Mouse (Mus musculus): Measurements from ENCODE around the gene Galnt10. TPM values are rescaled to one million over a fixed set of nuclear protein-coding genes. Genes with fewer than 3 reads are reported as not detected.
A peak's percentile ranks its signal among the peaks of the same experiment; 100 is the strongest.

Galnt10 gene
- polyA plus RNA-seq, 1 experiment = 7.8 TPM

DNA sequence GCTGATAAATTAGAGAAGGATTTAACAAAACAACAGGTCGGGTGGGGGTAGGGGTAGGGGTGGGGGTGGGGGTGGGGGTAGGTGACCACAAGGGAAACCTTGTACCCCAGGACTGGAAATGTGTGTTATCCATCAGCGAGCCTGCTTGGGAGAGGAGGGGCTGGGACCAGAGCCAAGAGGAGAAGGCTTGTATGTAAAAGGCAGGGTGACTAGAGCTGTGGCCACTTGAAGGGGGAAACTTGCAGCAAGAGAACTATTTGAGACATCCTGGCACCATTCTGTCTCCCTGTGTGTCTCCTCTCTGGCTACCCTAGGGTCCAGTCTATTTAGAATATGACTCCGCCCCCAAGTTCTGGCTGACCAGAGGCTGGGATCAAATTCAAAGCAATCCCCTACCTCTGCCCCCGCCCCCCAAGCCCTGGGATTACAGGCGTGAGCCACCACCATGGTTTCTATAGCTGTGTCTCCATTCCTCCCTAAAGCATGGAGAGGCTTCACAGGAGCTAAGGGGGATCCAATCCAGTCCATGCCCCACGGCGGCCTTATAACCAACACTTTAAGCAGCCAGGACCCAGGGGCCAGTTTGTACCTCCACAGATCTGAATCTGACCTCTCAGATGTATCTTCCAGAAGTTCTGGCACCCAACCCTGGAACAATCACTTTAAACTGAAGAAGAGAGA lies 13.3 kb upstream of the Galnt10 start:
- Histone ChIP-seq H3K27me3 (ENCODE audit: control insufficient read depth) (peaks cover 35% of the 10 kb centered on the region), H3K4me3 (replicated peaks) (no peak overlapping the region), H3K36me3 (ENCODE audit: control insufficient read depth) (no peaks in the 10 kb centered on the region), H3K9me3 (ENCODE audit: control insufficient read depth, low read length) (no peaks in the 10 kb centered on the region), H3K4me1 (ENCODE audit: control insufficient read depth) (peaks cover 14% of the 10 kb centered on the region)
- TF ChIP-seq TAL1 (IDR thresholded peaks at IDR 0.05; ENCODE audit: low read length) = no peak
- no peak for TF ChIP-seq GATA1 (IDR thresholded peaks at IDR 0.05; ENCODE audit: low read length)

DNA sequence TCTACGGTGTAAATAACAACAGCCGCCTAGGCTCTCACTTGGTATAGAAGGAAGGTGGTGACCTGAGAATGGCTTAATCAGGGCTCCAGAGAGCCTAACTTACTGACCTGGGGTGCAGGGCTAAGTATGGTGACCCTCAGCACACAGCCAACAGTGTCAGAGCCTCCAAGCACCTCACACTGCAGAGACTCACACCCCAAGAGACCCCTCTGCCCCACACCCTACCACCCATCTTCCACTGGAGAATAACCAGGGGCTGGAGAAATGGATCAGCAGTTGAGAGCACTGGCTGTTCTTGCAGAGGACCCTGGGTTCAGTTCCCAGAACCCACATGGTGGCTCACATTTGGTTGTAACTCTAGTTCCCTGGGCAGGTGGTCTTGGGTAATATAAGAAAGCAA lies 12.2 kb upstream of the Galnt10 start:
- Histone ChIP-seq H3K9me3 (ENCODE audit: control insufficient read depth, low read length) (no peaks in the 10 kb centered on the region), H3K27me3 (ENCODE audit: control insufficient read depth) (peaks cover 35% of the 10 kb centered on the region), H3K4me1 (ENCODE audit: control insufficient read depth) (peaks cover 5% of the 10 kb centered on the region; the same call in 1 of the 2 replicates), H3K4me3 (replicated peaks) (no peak overlapping the region), H3K36me3 (ENCODE audit: control insufficient read depth) (no peaks in the 10 kb centered on the region)
- no peak for TF ChIP-seq TAL1 (IDR thresholded peaks at IDR 0.05; ENCODE audit: low read length)
- no peak for TF ChIP-seq GATA1 (IDR thresholded peaks at IDR 0.05; ENCODE audit: low read length)

DNA sequence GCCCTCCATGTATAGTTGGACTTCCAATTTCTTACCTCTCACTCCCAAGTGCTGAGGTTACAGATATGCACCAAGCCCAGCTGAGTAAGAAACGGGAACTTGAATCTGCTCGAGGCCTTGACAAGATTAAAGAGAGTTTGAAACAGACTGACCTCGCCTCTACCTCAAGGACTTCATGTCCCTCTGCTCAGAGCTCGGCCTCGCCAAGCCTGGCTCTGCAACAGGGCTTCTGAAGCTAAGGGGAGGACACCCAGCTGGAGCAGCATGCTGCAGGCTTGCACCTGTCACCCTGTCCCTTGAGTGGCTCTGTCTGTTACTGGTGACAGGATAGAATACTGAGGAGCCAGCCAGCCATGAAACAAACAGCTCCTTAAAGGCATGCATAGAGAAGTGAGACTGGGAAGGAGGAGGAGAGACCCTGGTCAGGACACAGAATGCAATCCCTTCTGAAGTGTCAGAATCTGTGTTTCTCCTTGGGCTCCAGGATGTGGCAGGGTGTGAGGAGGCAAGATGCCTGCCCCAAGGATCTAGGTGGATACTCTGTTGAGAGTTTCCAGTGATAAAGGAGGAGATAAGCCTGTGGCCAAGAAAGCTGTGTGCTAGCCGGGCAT lies 11.2 kb upstream of the Galnt10 start:
- Histone ChIP-seq H3K4me1 (ENCODE audit: control insufficient read depth) (peaks cover 2% of the 10 kb centered on the region; the same call in 1 of the 2 replicates), H3K36me3 (ENCODE audit: control insufficient read depth) (no peaks in the 10 kb centered on the region), H3K9me3 (ENCODE audit: control insufficient read depth, low read length) (no peaks in the 10 kb centered on the region), H3K4me3 (replicated peaks) (no peak overlapping the region), H3K27me3 (ENCODE audit: control insufficient read depth) (peaks cover 33% of the 10 kb centered on the region)
- TF ChIP-seq TAL1 (IDR thresholded peaks at IDR 0.05; ENCODE audit: low read length) (no peak), GATA1 (IDR thresholded peaks at IDR 0.05; ENCODE audit: low read length) (no peak)

GRCm38 (mm10) chr11:57635148-57635547 lies 10.1 kb upstream of the Galnt10 start:
- no peaks in the 10 kb centered on the region for H3K9me3 ChIP-seq (ENCODE audit: control insufficient read depth, low read length)
- H3K27me3 ChIP-seq (ENCODE audit: control insufficient read depth) = peaks cover 33% of the 10 kb centered on the region
- no peak for TF ChIP-seq GATA1 (IDR thresholded peaks at IDR 0.05; ENCODE audit: low read length)
- no peak for TF ChIP-seq TAL1 (IDR thresholded peaks at IDR 0.05; ENCODE audit: low read length)
- no peaks in the 10 kb centered on the region for H3K4me1 ChIP-seq (ENCODE audit: control insufficient read depth)
- no peak overlapping the region for H3K4me3 ChIP-seq (replicated peaks)
- H3K36me3 ChIP-seq (ENCODE audit: control insufficient read depth) = no peaks in the 10 kb centered on the region

DNA sequence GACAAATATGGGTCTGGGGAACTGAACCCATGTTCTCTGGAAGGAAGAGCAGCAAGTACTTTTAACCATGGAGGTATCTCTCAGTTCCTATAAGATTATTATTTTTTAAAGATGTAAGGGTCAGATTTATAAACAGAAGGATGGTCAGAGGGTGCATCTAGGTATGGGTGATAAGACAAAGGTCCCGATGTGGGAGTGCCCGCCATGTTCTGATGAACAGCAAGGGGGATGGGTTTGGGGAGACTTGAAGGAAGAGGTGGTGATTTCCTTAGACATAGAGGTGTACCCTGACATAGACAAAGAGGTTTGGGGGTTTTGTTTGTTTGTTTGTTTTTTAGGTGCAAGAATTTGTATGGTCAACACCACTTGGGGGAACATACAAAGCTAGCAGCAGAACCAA lies 1.6 kb upstream of the Galnt10 start:
- peaks cover 25% of the 10 kb centered on the region for H3K36me3 ChIP-seq (ENCODE audit: control insufficient read depth)
- no peak for TF ChIP-seq GATA1 (IDR thresholded peaks at IDR 0.05; ENCODE audit: low read length)
- no peak for TF ChIP-seq TAL1 (IDR thresholded peaks at IDR 0.05; ENCODE audit: low read length)
- peaks cover 19% of the 10 kb centered on the region for H3K27me3 ChIP-seq (ENCODE audit: control insufficient read depth)
- H3K9me3 ChIP-seq (ENCODE audit: control insufficient read depth, low read length) = no peaks in the 10 kb centered on the region
- peak overlapping the region; percentile 98 for H3K4me3 ChIP-seq (replicated peaks)
- peaks cover 48% of the 10 kb centered on the region for H3K4me1 ChIP-seq (ENCODE audit: control insufficient read depth)

DNA sequence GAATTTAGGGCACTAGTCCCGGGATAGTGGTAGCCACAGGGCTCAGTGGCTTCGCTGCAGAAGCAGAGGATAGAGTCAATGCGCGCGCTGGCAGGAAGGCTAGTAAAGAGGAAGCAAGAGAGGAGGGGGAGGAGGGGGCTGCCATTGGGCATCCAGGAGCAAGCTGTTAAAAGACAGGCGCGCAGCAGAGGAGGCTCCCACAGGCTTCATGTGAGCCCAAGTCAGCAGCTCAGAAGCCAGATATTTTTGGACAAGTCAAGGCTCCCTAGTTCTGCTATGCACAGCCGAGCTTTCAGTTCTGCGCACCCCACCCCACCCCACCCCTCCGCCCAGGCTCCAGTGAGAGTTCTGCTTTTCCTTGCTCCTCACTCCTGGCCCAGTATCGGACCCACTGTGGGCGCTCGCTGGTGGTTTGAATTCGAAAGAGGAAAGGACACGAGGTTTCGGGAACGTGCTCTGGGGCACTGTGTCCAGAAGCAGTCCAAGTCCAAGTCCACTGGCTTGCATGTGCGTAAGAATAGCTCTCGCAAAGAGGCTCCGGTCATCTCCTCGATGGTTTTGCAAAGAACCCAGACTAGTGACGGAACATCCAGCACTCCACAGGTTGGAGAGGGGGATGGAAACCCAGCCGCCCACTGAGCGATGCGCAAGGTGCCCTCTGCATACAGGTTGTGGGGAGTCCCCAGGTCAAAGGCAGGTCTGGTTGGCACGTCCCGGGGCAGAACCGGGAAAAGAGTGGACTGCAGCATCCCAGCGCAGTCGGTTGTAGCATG lies 811 bp upstream of the Galnt10 start:
- peaks cover 55% of the 10 kb centered on the region for H3K4me1 ChIP-seq (ENCODE audit: control insufficient read depth)
- H3K4me3 ChIP-seq (replicated peaks) = peak overlapping the region; percentile 98
- no peak for TF ChIP-seq TAL1 (IDR thresholded peaks at IDR 0.05; ENCODE audit: low read length)
- TF ChIP-seq GATA1 (IDR thresholded peaks at IDR 0.05; ENCODE audit: low read length) = no peak
- peaks cover 32% of the 10 kb centered on the region for H3K36me3 ChIP-seq (ENCODE audit: control insufficient read depth)
- H3K27me3 ChIP-seq (ENCODE audit: control insufficient read depth) = peaks cover 19% of the 10 kb centered on the region
- no peaks in the 10 kb centered on the region for H3K9me3 ChIP-seq (ENCODE audit: control insufficient read depth, low read length)

DNA sequence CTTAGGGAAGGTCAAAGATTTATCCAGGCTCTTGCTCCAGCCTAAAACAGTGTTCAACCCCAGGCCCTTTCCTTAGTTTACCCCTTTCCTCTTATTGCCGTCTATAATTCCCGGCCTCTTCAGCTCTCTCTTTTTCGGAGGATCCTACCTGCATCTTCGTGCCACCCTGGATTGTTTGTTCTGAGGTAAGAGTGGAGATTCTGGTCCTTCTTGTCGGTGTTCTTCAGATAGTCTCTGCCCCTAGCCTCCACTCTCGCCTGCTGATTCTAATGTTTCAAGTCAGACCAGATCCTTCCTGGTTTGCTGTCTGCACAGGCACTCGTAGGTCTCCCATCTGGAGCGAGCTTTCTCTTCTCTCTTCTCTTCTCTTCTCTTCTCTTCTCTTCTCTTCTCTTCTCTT lies 605 bp downstream of the Galnt10 start:
- H3K36me3 ChIP-seq (ENCODE audit: control insufficient read depth) = peaks cover 46% of the 10 kb centered on the region
- H3K27me3 ChIP-seq (ENCODE audit: control insufficient read depth) = peaks cover 19% of the 10 kb centered on the region
- H3K9me3 ChIP-seq (ENCODE audit: control insufficient read depth, low read length) = no peaks in the 10 kb centered on the region
- H3K4me1 ChIP-seq (ENCODE audit: control insufficient read depth) = peaks cover 69% of the 10 kb centered on the region
- TF ChIP-seq TAL1 (IDR thresholded peaks at IDR 0.05; ENCODE audit: low read length) (no peak), GATA1 (IDR thresholded peaks at IDR 0.05; ENCODE audit: low read length) (no peak)
- peak overlapping the region; percentile 98 for H3K4me3 ChIP-seq (replicated peaks)

- TF ChIP-seq GATA1 (IDR thresholded peaks at IDR 0.05; ENCODE audit: low read length) (no peak), TAL1 (IDR thresholded peaks at IDR 0.05; ENCODE audit: low read length) (no peak)
- peaks cover 75% of the 10 kb centered on the region for H3K4me1 ChIP-seq (ENCODE audit: control insufficient read depth)
- peak overlapping the region; percentile 98 for H3K4me3 ChIP-seq (replicated peaks)
- peaks cover 52% of the 10 kb centered on the region for H3K36me3 ChIP-seq (ENCODE audit: control insufficient read depth)
- H3K9me3 ChIP-seq (ENCODE audit: control insufficient read depth, low read length) = no peaks in the 10 kb centered on the region
- H3K27me3 ChIP-seq (ENCODE audit: control insufficient read depth) = peaks cover 19% of the 10 kb centered on the region
Observed at GRCm38 (mm10) chr11:57646416-57646815, 1.2 kb downstream of the Galnt10 start.

DNA sequence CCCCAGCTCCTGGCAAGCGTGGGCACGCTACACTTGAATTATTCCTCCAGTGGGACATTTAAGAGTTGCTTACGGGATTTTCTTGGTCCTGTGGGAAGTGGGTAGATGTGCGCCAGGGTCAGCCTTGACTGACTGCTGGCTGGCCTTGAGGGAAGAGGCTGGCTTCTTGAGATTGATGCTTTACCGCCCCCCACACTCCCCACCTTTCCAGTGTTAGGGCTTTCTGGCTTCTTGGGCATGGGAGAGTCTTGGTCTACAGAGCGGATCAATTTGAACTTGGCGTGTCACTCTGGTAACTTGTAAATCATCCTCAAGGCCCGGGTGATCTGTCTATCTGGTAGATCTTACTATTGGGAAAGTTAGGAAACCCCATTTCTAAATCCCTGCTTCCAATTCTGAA lies 1.7 kb downstream of the Galnt10 start:
- peaks cover 19% of the 10 kb centered on the region for H3K27me3 ChIP-seq (ENCODE audit: control insufficient read depth)
- H3K9me3 ChIP-seq (ENCODE audit: control insufficient read depth, low read length) = no peaks in the 10 kb centered on the region
- H3K4me1 ChIP-seq (ENCODE audit: control insufficient read depth) = peaks cover 80% of the 10 kb centered on the region
- H3K4me3 ChIP-seq (replicated peaks) = peak overlapping the region; percentile 98
- TF ChIP-seq GATA1 (IDR thresholded peaks at IDR 0.05; ENCODE audit: low read length) = no peak
- TF ChIP-seq TAL1 (IDR thresholded peaks at IDR 0.05; ENCODE audit: low read length) = no peak
- H3K36me3 ChIP-seq (ENCODE audit: control insufficient read depth) = peaks cover 54% of the 10 kb centered on the region

All from erythroblast, embryonic 14.5 days (primary cell).